Mouse (Mus musculus): ENCODE data around the gene Neurl3. TPM values are rescaled to one million over a fixed set of nuclear protein-coding genes. Genes with fewer than 3 reads are reported as not detected.
A peak's percentile ranks its signal among the peaks of the same experiment; 100 is the strongest.

Gene Neurl3
- polyA plus RNA-seq, 1 experiment from 2014 or later: 8.3 TPM

- no peaks in the 10 kb centered on the region for H3K36me3 ChIP-seq
- H3K9me3 ChIP-seq: no peaks in the 10 kb centered on the region
- 88% methylated on average over 8 of the region's 8 CpGs for WGBS
- H3K27me3 ChIP-seq: peaks cover 7% of the 10 kb centered on the region
- no peak overlapping the region for H3K27ac ChIP-seq
- no peak for ATAC-seq (ENCODE audit: borderline replicate concordance, extremely low read depth, low FRiP score, low TSS enrichment)
- H3K9ac ChIP-seq: no peak overlapping the region
- H3K4me1 ChIP-seq: no peaks in the 10 kb centered on the region
- H3K4me2 ChIP-seq: no peak overlapping the region
- no peak overlapping the region for H3K4me3 ChIP-seq
Observed at GRCm38 (mm10) chr1:36293470-36293869, 19.0 kb upstream of the Neurl3 start.

- Histone ChIP-seq H3K4me1 (no peaks in the 10 kb centered on the region), H3K9me3 (no peaks in the 10 kb centered on the region), H3K27me3 (no peaks in the 10 kb centered on the region), H3K9ac (no peak overlapping the region), H3K4me3 (no peak overlapping the region), H3K4me2 (no peak overlapping the region), H3K36me3 (no peaks in the 10 kb centered on the region), H3K27ac (no peak overlapping the region)
- no peak for ATAC-seq (ENCODE audit: borderline replicate concordance, extremely low read depth, low FRiP score, low TSS enrichment)
- 82% methylated on average over 6 of the region's 6 CpGs for WGBS
Observed at GRCm38 (mm10) chr1:36281849-36282248, 7.4 kb upstream of the Neurl3 start.

GRCm38 (mm10) chr1:36280938-36281337, 6.5 kb upstream of the Neurl3 start:
- Histone ChIP-seq H3K36me3 (no peaks in the 10 kb centered on the region), H3K9ac (no peak overlapping the region), H3K4me1 (no peaks in the 10 kb centered on the region), H3K9me3 (no peaks in the 10 kb centered on the region), H3K4me3 (no peak overlapping the region), H3K27me3 (no peaks in the 10 kb centered on the region), H3K4me2 (no peak overlapping the region), H3K27ac (no peak overlapping the region)
- no peak for ATAC-seq (ENCODE audit: borderline replicate concordance, extremely low read depth, low FRiP score, low TSS enrichment)
- WGBS: 80% methylated on average over 3 of the region's 3 CpGs

GRCm38 (mm10) chr1:36279202-36279601, 4.7 kb upstream of the Neurl3 start:
- no peak overlapping the region for H3K27ac ChIP-seq
- H3K9ac ChIP-seq: no peak overlapping the region
- H3K4me1 ChIP-seq: no peaks in the 10 kb centered on the region
- no peak overlapping the region for H3K4me3 ChIP-seq
- no peak overlapping the region for H3K4me2 ChIP-seq
- ATAC-seq (ENCODE audit: borderline replicate concordance, extremely low read depth, low FRiP score, low TSS enrichment): peak; percentile 41; the same call in 1 of the 2 replicates
- H3K9me3 ChIP-seq: no peaks in the 10 kb centered on the region
- no peaks in the 10 kb centered on the region for H3K27me3 ChIP-seq
- 13% methylated on average over 3 of the region's 3 CpGs for WGBS
- no peaks in the 10 kb centered on the region for H3K36me3 ChIP-seq

- Histone ChIP-seq H3K4me2 (no peak overlapping the region), H3K4me1 (peaks cover 13% of the 10 kb centered on the region), H3K9me3 (no peaks in the 10 kb centered on the region), H3K9ac (no peak overlapping the region), H3K27me3 (no peaks in the 10 kb centered on the region), H3K4me3 (no peak overlapping the region), H3K36me3 (no peaks in the 10 kb centered on the region), H3K27ac (no peak overlapping the region)
- 23% methylated on average over 7 of the region's 7 CpGs for WGBS
- ATAC-seq (ENCODE audit: borderline replicate concordance, extremely low read depth, low FRiP score, low TSS enrichment): peak; percentile 16; the same call in 1 of the 2 replicates
Observed at GRCm38 (mm10) chr1:36277267-36278060, 3.0 kb upstream of the Neurl3 start.

GRCm38 (mm10) chr1:36275635-36276389, 1.3 kb upstream of the Neurl3 start:
- Histone ChIP-seq H3K27me3 (no peaks in the 10 kb centered on the region), H3K9me3 (no peaks in the 10 kb centered on the region), H3K27ac (no peak overlapping the region), H3K36me3 (no peaks in the 10 kb centered on the region), H3K4me1 (peaks cover 29% of the 10 kb centered on the region), H3K9ac (no peak overlapping the region), H3K4me2 (no peak overlapping the region), H3K4me3 (no peak overlapping the region)
- ATAC-seq (ENCODE audit: borderline replicate concordance, extremely low read depth, low FRiP score, low TSS enrichment): no peak
- WGBS: 68% methylated on average over 13 of the region's 13 CpGs

GRCm38 (mm10) chr1:36273288-36273687, 1.2 kb downstream of the Neurl3 start:
- peak; percentile 9; the same call in 1 of the 2 replicates for ATAC-seq (ENCODE audit: borderline replicate concordance, extremely low read depth, low FRiP score, low TSS enrichment)
- Histone ChIP-seq H3K4me3 (peak overlapping the region; percentile 6; the same call in 1 of the 2 replicates), H3K9ac (no peak overlapping the region), H3K27ac (peak overlapping the region; percentile 56), H3K4me2 (peak overlapping the region; percentile 39), H3K4me1 (peaks cover 45% of the 10 kb centered on the region), H3K36me3 (no peaks in the 10 kb centered on the region), H3K9me3 (no peaks in the 10 kb centered on the region), H3K27me3 (peaks cover 6% of the 10 kb centered on the region; the same call in 1 of the 2 replicates)
- 9% methylated on average over 9 of the region's 9 CpGs for WGBS

- Histone ChIP-seq H3K4me2 (peak overlapping the region; percentile 39), H3K27ac (peak overlapping the region; percentile 56), H3K27me3 (peaks cover 6% of the 10 kb centered on the region; the same call in 1 of the 2 replicates), H3K4me1 (peaks cover 45% of the 10 kb centered on the region), H3K9ac (no peak overlapping the region), H3K4me3 (no peak overlapping the region), H3K9me3 (no peaks in the 10 kb centered on the region), H3K36me3 (no peaks in the 10 kb centered on the region)
- WGBS: 32% methylated on average over 5 of the region's 5 CpGs
- peak; percentile 31; the same call in 1 of the 2 replicates for ATAC-seq (ENCODE audit: borderline replicate concordance, extremely low read depth, low FRiP score, low TSS enrichment)
Observed at GRCm38 (mm10) chr1:36272546-36272945, 1.9 kb downstream of the Neurl3 start.

- H3K36me3 ChIP-seq: no peaks in the 10 kb centered on the region
- peak overlapping the region; percentile 39 for H3K4me2 ChIP-seq
- H3K4me3 ChIP-seq: no peak overlapping the region
- peaks cover 6% of the 10 kb centered on the region; the same call in 1 of the 2 replicates for H3K27me3 ChIP-seq
- peaks cover 45% of the 10 kb centered on the region for H3K4me1 ChIP-seq
- 61% methylated on average over 8 of the region's 8 CpGs for WGBS
- no peak overlapping the region for H3K9ac ChIP-seq
- H3K9me3 ChIP-seq: no peaks in the 10 kb centered on the region
- peak overlapping the region; percentile 41 for H3K27ac ChIP-seq
- ATAC-seq (ENCODE audit: borderline replicate concordance, extremely low read depth, low FRiP score, low TSS enrichment): no peak
Observed at GRCm38 (mm10) chr1:36271516-36272230, 2.8 kb downstream of the Neurl3 start.

- no peaks in the 10 kb centered on the region for H3K9me3 ChIP-seq
- 0 out of 2 replicates have a peak overlapping the region, but pooled peaks have one; percentile 16 for H3K4me2 ChIP-seq
- no peak overlapping the region for H3K9ac ChIP-seq
- peak; percentile 65; the same call in 1 of the 2 replicates for ATAC-seq (ENCODE audit: borderline replicate concordance, extremely low read depth, low FRiP score, low TSS enrichment)
- H3K27ac ChIP-seq: 0 out of 2 replicates have a peak overlapping the region, but pooled peaks have one; percentile 33
- no peak overlapping the region for H3K4me3 ChIP-seq
- H3K27me3 ChIP-seq: peaks cover 6% of the 10 kb centered on the region; the same call in 1 of the 2 replicates
- H3K36me3 ChIP-seq: no peaks in the 10 kb centered on the region
- 46% methylated on average over 3 of the region's 3 CpGs for whole genome bisulfite sequencing
- H3K4me1 ChIP-seq: peaks cover 45% of the 10 kb centered on the region
Observed at GRCm38 (mm10) chr1:36270666-36271065, 3.8 kb downstream of the Neurl3 start.

GRCm38 (mm10) chr1:36269121-36269795, 5.2 kb downstream of the Neurl3 start:
- WGBS: 37% methylated on average over 54 of the region's 54 CpGs
- H3K9ac ChIP-seq: no peak overlapping the region
- H3K4me2 ChIP-seq: peak overlapping the region; percentile 49
- peaks cover 6% of the 10 kb centered on the region; the same call in 1 of the 2 replicates for H3K27me3 ChIP-seq
- H3K4me3 ChIP-seq: 0 out of 2 replicates have a peak overlapping the region, but pooled peaks have one; percentile 9
- H3K4me1 ChIP-seq: peaks cover 48% of the 10 kb centered on the region
- no peaks in the 10 kb centered on the region for H3K36me3 ChIP-seq
- H3K9me3 ChIP-seq: no peaks in the 10 kb centered on the region
- H3K27ac ChIP-seq: no peak overlapping the region
- ATAC-seq (ENCODE audit: borderline replicate concordance, extremely low read depth, low FRiP score, low TSS enrichment): no peak
